Mouse (Mus musculus): ENCODE results near the gene Akr7a5. TPM values are rescaled to one million over a fixed set of nuclear protein-coding genes. Genes with fewer than 3 reads are reported as not detected.
A peak's percentile ranks its signal among the peaks of the same experiment; 100 is the strongest.

Akr7a5 gene
- polyA plus RNA-seq, 1 experiment from 2014 or later: 220 TPM

GRCm38 (mm10) chr4:139340835-139341234 is 30.3 kb downstream of the Akr7a5 start:
- H3K4me2 ChIP-seq (ENCODE audit: low read length): no peak overlapping the region
- H3K27ac ChIP-seq: no peak overlapping the region
- no peak for ATAC-seq (replicated peaks; ENCODE audit: low FRiP score, low read depth)
- H3K9me3 ChIP-seq (replicated peaks; ENCODE audit: low read length): no peaks in the 10 kb centered on the region
- H3K4me1 ChIP-seq (replicated peaks; ENCODE audit: insufficient read depth, low read length): no peaks in the 10 kb centered on the region
- H3K27me3 ChIP-seq (ENCODE audit: insufficient read depth, low read length): no peaks in the 10 kb centered on the region
- DNase-seq (ENCODE audit: low spot score): no peak
- H3K36me3 ChIP-seq (ENCODE audit: insufficient read depth, low read length): 0 out of 2 replicates have a peak, but pooled peaks cover 6% of the 10 kb centered on the region
- no peak for TF ChIP-seq CTCF (IDR thresholded peaks at IDR 0.05; ENCODE audit: low read depth)
- 77% methylated on average over 4 of the region's 4 CpGs for WGBS
- H3K4me3 ChIP-seq (replicated peaks; ENCODE audit: low read depth, low read length): no peak overlapping the region
- H3K9ac ChIP-seq (ENCODE audit: low read depth, low read length): no peak overlapping the region

DNA sequence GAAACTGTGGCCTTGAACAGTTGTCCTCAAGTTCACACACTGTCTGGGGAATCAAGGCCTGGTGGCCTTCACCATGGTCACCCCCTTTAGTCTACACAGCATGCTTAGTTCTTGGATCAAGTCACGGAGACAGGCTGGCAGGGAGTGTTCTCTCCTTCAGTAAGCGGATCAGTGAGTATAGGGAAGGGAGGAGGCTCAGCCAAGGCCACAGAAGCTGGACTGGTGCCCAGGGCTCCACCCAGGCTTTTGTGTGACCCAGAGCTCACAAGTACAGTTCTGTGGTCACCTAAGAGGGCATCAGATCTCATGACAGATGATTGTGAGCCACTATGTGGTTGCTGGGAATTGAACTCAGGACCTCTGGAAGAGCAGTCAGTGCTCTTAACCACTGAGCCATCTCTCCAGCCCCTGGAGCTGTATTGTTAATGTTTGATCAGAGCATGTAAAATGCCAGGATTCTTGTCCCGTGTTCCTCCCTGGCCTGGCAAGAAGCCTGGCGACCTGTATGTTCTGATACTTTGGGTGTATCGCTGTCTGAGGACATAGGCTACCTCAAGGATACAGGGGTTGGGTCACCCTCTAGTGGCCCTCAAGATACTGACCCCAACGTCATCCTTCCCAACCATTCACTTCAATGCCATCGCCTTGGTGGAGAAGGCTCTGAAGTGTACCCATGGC is 31.2 kb downstream of the Akr7a5 start:
- Histone ChIP-seq H3K9ac (ENCODE audit: low read depth, low read length) (no peak overlapping the region), H3K9me3 (replicated peaks; ENCODE audit: low read length) (no peaks in the 10 kb centered on the region), H3K27ac (no peak overlapping the region), H3K36me3 (ENCODE audit: insufficient read depth, low read length) (peaks cover 13% of the 10 kb centered on the region; the same call in 1 of the 2 replicates), H3K4me1 (replicated peaks; ENCODE audit: insufficient read depth, low read length) (no peaks in the 10 kb centered on the region), H3K4me2 (ENCODE audit: low read length) (no peak overlapping the region), H3K27me3 (ENCODE audit: insufficient read depth, low read length) (no peaks in the 10 kb centered on the region), H3K4me3 (replicated peaks; ENCODE audit: low read depth, low read length) (no peak overlapping the region)
- ATAC-seq (replicated peaks; ENCODE audit: low FRiP score, low read depth): no peak
- no peak for DNase-seq (ENCODE audit: low spot score)
- no peak for TF ChIP-seq CTCF (IDR thresholded peaks at IDR 0.05; ENCODE audit: low read depth)
- WGBS: 67% methylated on average over 7 of the region's 7 CpGs

DNA sequence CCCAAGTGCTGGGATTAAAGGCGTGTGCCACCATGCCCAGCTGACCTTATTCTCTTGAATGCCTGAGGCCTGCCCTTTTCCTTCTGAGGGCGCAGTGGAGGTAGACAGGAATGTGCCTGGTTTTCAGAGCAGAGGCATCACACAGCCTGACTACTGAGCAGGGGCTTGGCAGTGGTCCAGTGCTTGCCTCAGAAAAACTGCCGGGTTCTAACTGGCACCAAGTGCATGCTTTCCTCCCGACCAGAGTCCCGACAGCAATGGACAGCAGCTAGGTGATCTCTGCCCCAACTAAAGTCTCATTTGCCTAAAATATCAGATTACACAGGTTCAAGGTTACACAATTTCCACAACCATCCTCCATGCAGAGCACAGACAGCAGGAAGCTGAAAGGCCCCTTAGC is 33.2 kb downstream of the Akr7a5 start:
- Histone ChIP-seq H3K4me1 (replicated peaks; ENCODE audit: insufficient read depth, low read length) (no peaks in the 10 kb centered on the region), H3K4me3 (replicated peaks; ENCODE audit: low read depth, low read length) (no peak overlapping the region), H3K36me3 (ENCODE audit: insufficient read depth, low read length) (peaks cover 29% of the 10 kb centered on the region), H3K9me3 (replicated peaks; ENCODE audit: low read length) (no peaks in the 10 kb centered on the region), H3K27ac (no peak overlapping the region), H3K27me3 (ENCODE audit: insufficient read depth, low read length) (no peaks in the 10 kb centered on the region), H3K9ac (ENCODE audit: low read depth, low read length) (no peak overlapping the region), H3K4me2 (ENCODE audit: low read length) (no peak overlapping the region)
- WGBS: 58% methylated on average over 5 of the region's 5 CpGs
- DNase-seq (ENCODE audit: low spot score): no peak
- ATAC-seq (replicated peaks; ENCODE audit: low FRiP score, low read depth): 0 out of 2 replicates have a peak, but pooled peaks have one; percentile 18
- no peak for TF ChIP-seq CTCF (IDR thresholded peaks at IDR 0.05; ENCODE audit: low read depth)

GRCm38 (mm10) chr4:139345416-139346019 is 35.0 kb downstream of the Akr7a5 start:
- no peak for ATAC-seq (replicated peaks; ENCODE audit: low FRiP score, low read depth)

DNA sequence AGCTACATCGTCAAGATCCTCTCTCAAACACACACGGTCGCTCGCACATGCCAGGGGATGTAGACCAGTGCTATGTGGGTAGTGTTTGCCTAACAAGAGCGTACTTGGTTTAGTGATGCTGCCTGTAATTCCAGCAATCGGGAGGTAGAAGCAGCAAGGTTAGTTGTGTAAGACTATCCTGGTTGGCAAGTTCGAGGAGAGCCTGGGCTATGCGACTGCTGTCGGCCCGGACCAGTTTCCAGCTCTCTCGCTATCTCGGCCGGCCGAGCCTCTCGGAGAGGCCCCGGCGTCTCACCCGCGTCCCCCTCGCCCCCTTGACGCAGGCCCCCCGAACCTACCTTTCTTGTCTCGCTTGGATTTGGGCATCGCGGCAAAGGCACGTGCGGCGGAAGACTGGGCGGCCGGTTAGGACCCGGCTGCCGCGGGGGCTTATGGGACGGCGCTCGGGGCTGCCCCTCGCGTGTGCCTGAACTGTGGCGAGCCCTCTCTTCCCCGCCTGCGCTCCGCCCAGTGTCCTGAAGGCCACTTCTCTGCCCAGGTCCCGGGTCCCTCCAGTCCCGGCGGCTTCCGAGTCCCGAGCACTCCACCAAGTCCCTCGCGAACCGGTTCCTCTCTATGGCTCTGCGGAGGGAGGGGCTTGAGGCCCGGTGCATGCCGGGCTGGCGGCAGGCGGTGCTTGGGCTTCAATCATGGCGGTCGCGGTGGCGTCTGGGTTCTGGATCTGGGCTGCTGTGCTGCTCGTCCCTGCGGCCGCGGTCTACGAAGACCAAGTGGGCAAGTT is 41.6 kb downstream of the Akr7a5 start, which contains the start of the genes Mrto4, Emc1 and Ubr4:
TSS of gene Mrto4 (minus strand) at position 646 of the 781 bp plus-strand sequence.
TSS of gene Emc1 (plus strand) at position 657 of the 781 bp plus-strand sequence.
TSS of gene Ubr4 (plus strand) at position 679 of the 781 bp plus-strand sequence.
- Histone ChIP-seq H3K4me1 (replicated peaks; ENCODE audit: insufficient read depth, low read length) (peaks cover 9% of the 10 kb centered on the region), H3K27ac (peak within 1 kb of the TSS; percentile 89), H3K9me3 (replicated peaks; ENCODE audit: low read length) (no peaks in the 10 kb centered on the region), H3K27me3 (ENCODE audit: insufficient read depth, low read length) (no peaks in the 10 kb centered on the region), H3K4me3 (replicated peaks; ENCODE audit: low read depth, low read length) (peak within 1 kb of the TSS; percentile 72), H3K4me2 (ENCODE audit: low read length) (peak within 1 kb of the TSS; percentile 87), H3K9ac (ENCODE audit: low read depth, low read length) (peak within 1 kb of the TSS; percentile 74), H3K36me3 (ENCODE audit: insufficient read depth, low read length) (peaks cover 32% of the 10 kb centered on the region)
- ATAC-seq (replicated peaks; ENCODE audit: low FRiP score, low read depth) (peak; percentile 94), DNase-seq (ENCODE audit: low spot score) (peak; percentile 93)
- WGBS: under 1% methylated on average over 51 of the region's 64 CpGs
- TF ChIP-seq CTCF (IDR thresholded peaks at IDR 0.05; ENCODE audit: low read depth): no peak

More at GRCm38 (mm10) chr4:139345416-139346019, 35.0 kb downstream of the Akr7a5 start:
- Histone ChIP-seq H3K4me2 (ENCODE audit: low read length) (no peak overlapping the region), H3K4me1 (replicated peaks; ENCODE audit: insufficient read depth, low read length) (no peaks in the 10 kb centered on the region), H3K9ac (ENCODE audit: low read depth, low read length) (no peak overlapping the region), H3K9me3 (replicated peaks; ENCODE audit: low read length) (no peaks in the 10 kb centered on the region), H3K36me3 (ENCODE audit: insufficient read depth, low read length) (peaks cover 39% of the 10 kb centered on the region), H3K4me3 (replicated peaks; ENCODE audit: low read depth, low read length) (no peak overlapping the region), H3K27ac (no peak overlapping the region), H3K27me3 (ENCODE audit: insufficient read depth, low read length) (no peaks in the 10 kb centered on the region)
- no peak for DNase-seq (ENCODE audit: low spot score)
- TF ChIP-seq CTCF (IDR thresholded peaks at IDR 0.05; ENCODE audit: low read depth): no peak
- 83% methylated on average over 23 of the region's 23 CpGs for WGBS

DNA sequence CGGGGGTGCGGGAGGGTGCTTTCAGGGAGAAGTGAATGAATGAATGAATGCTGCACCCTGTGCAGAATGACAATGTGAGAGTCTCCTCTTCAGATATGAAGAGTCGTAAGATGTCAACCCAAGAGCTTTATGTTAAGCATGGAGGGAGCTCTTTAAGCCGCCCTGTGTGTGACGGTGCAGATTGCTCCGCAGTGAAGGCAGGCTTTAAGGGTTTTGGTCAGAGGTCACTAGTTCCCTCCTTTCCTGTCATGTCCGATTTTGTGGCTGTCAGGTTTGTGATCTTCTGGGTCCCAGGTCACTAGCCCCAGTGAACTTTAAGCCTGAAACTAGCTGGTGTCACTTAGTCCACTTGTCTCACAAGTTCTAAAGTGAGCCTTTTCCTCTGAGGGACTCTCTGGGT is 42.3 kb downstream of the Akr7a5 start:
- H3K36me3 ChIP-seq (ENCODE audit: insufficient read depth, low read length): peaks cover 35% of the 10 kb centered on the region
- H3K4me1 ChIP-seq (replicated peaks; ENCODE audit: insufficient read depth, low read length): peaks cover 9% of the 10 kb centered on the region
- H3K27me3 ChIP-seq (ENCODE audit: insufficient read depth, low read length): no peaks in the 10 kb centered on the region
- peak overlapping the region; percentile 74 for H3K9ac ChIP-seq (ENCODE audit: low read depth, low read length)
- 2% methylated on average over 7 of the region's 7 CpGs for WGBS
- no peak for TF ChIP-seq CTCF (IDR thresholded peaks at IDR 0.05; ENCODE audit: low read depth)
- peak overlapping the region; percentile 87 for H3K4me2 ChIP-seq (ENCODE audit: low read length)
- ATAC-seq (replicated peaks; ENCODE audit: low FRiP score, low read depth): peak; percentile 2; the same call in 1 of the 2 replicates
- H3K9me3 ChIP-seq (replicated peaks; ENCODE audit: low read length): no peaks in the 10 kb centered on the region
- DNase-seq (ENCODE audit: low spot score): no peak
- H3K4me3 ChIP-seq (replicated peaks; ENCODE audit: low read depth, low read length): peak overlapping the region; percentile 72
- H3K27ac ChIP-seq: peak overlapping the region; percentile 89

Measured in kidney, postnatal 0 days (tissue).